Mouse (Mus musculus) embryonic facial prominence, embryonic 11.5 days (tissue): ENCODE measurements around the gene Cbx1. TPM values are rescaled to one million over a fixed set of nuclear protein-coding genes. Genes with fewer than 3 reads are reported as not detected.

Experiments
- ATAC-seq: fragments of 200-750 bp; cut with Nextera tagmentation; replicated peaks from 2 replicates; pipeline ENCODE4 v1.8.0; 2017; ENCODE audit warnings: low read depth; ENCODE audit not compliant: insufficient number of reproducible peaks, low FRiP score, low TSS enrichment
- DNase-seq: peaks from one replicate; pipeline ENCODE4 v3.0.0-alpha.2; 2015; ENCODE audit warnings: low spot score
- H3K27ac ChIP-seq: fragments of 300-500 bp; sonication (generic); replicated peaks from 2 replicates; pipeline ENCODE4 v1.5.1; 2014; ENCODE audit warnings: mild to moderate bottlenecking, low read depth, low read length, control low read depth
- H3K27me3 ChIP-seq: fragments of 300-500 bp; sonication (generic); 2 replicates; pipeline ENCODE4 v1.6.1; 2014; ENCODE audit warnings: mild to moderate bottlenecking, low read length, moderate library complexity, mixed read lengths; ENCODE audit not compliant: control insufficient read depth, insufficient read depth
- H3K36me3 ChIP-seq: fragments of 300-500 bp; sonication (generic); replicated peaks from 2 replicates; pipeline ENCODE4 v1.6.1; 2014; ENCODE audit warnings: low read depth, mild to moderate bottlenecking, low read length, moderate library complexity, mixed read lengths; ENCODE audit not compliant: control insufficient read depth, insufficient read depth
- H3K4me1 ChIP-seq: fragments of 300-500 bp; sonication (generic); 2 replicates; pipeline ENCODE4 v1.6.1; 2014; ENCODE audit warnings: low read length, mixed read lengths; ENCODE audit not compliant: control insufficient read depth, insufficient read depth
- H3K4me2 ChIP-seq: fragments of 300-500 bp; sonication (generic); 2 replicates; pipeline ENCODE4 v1.6.1; 2014; ENCODE audit warnings: low read depth, mild to moderate bottlenecking, control low read depth, low read length, moderate library complexity
- H3K4me3 ChIP-seq: fragments of 300-500 bp; sonication (generic); 2 replicates; pipeline ENCODE4 v1.5.1; 2014; ENCODE audit warnings: low read depth, low read length, control low read depth
- H3K9ac ChIP-seq: fragments of 300-500 bp; sonication (generic); replicated peaks from 2 replicates; pipeline ENCODE4 v1.6.1; 2014; ENCODE audit warnings: mild to moderate bottlenecking, control low read depth, low read length
- H3K9me3 ChIP-seq: fragments of 300-500 bp; sonication (generic); replicated peaks from 2 replicates; pipeline ENCODE4 v1.6.1; 2016; ENCODE audit warnings: mild to moderate bottlenecking, low read length, inconsistent platforms, mixed read lengths; ENCODE audit not compliant: control insufficient read depth
- WGBS: fragments of 180-500 bp; shearing (Covaris S2); extraction: QIAGEN DNeasy Blood & Tissue Kit; methylation state at CpG from one replicate; pipeline ENCODE4 v1.1.7; 2014; 5-methylcytosine and 5-hydroxymethylcytosine counted together
- polyA plus RNA-seq: library from polyadenylated mRNA; unstranded; fragments of >200 nt; fragmentation: Nextera tagmentation; extraction: Ambion mirVana; gene quantifications from 2 replicates; pipeline ENCODE4 v1.2.1, GENCODE M21; 2014

Gene Cbx1
- polyA plus RNA-seq: 160 and 179 TPM in 2 replicates

DNA sequence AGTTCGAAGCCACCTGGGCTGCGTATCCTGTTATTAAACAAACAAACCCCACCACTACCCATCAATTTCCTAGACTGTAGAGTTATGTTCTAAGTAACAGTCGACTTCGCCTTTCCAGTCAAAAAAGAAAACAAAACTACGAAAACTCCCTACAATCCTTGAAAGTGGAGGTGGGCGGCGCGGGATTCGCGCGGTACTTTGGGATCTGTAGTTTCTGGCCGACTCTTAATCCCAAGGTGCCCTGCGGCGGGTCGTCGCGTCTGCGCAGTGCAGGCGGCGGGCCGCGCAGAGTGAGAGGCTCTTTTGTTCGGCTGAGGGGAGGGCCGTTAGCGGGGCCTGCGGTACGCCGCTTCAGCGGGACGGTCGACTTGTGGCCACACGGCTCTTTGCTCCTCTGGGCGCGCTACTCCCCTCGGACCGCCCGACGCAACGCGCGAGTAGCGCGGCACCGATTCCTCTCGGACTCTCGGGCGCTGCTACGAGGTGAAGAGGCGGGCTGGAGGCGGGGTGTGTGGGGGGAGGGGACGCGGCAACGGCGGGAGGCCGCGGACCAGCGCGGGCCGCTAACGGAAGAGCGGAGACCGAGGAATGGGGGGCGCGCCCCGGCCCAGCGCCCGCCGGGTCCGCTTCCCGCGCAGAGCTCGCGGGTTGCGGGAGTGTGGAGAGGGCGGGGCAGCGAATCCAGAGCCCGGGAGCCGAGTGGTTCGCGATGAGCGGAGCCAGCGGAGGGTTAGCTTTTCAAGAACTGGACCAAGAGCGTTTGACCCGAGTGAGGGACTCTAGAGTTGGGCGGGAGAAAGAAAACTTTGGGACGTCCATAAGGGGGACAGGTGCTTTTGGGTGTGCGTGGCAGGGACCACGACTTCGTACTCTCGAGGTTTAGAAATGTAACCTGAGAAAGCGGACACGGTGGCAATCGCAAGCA lies at the start of gene Cbx1:
Cbx1 (plus strand) TSS at position 257 of the 925 bp plus-strand sequence.
- ATAC-seq (peak; percentile 96), DNase-seq (peak; percentile 96)
- no peaks in the 10 kb centered on the region; the same call in 1 of the 2 replicates for H3K4me1 ChIP-seq
- H3K27me3 ChIP-seq: no peaks in the 10 kb centered on the region
- H3K36me3 ChIP-seq: peaks cover 2% of the 10 kb centered on the region; the same call in 1 of the 2 replicates
- H3K9ac ChIP-seq: peak within 1 kb of the TSS; percentile 98
- peak within 1 kb of the TSS; percentile 95 for H3K27ac ChIP-seq
- WGBS: 2% methylated on average over 93 of the region's 93 CpGs
- no peaks in the 10 kb centered on the region for H3K9me3 ChIP-seq
- peak within 1 kb of the TSS; percentile 68 for H3K4me2 ChIP-seq
- peak within 1 kb of the TSS; percentile 95 for H3K4me3 ChIP-seq

DNA sequence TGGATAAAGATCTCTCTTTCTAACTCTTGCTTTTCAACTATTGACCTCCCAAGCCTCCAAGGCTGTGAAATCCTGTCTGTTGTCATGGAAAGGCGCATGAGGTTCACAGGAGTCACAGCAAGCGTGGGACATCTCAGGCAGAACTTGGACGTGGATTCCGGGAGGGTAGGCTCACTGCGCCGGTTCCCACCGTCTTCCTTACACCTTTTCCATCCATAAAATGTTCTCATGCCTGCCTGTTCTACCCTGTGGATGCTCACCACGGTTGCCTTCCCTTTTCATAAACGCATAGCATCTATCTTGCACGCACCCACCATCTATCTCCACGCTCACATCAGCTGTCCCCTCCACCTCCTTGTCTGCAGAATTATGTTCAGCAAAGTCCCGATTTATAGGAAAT lies 48.1 kb upstream of the Cbx1 start:
- DNase-seq (no peak), ATAC-seq (no peak)
- Histone ChIP-seq H3K4me1 (no peaks in the 10 kb centered on the region; the same call in 1 of the 2 replicates), H3K9ac (no peak overlapping the region), H3K4me3 (no peak overlapping the region), H3K4me2 (no peak overlapping the region), H3K36me3 (no peaks in the 10 kb centered on the region), H3K27ac (no peak overlapping the region), H3K9me3 (no peaks in the 10 kb centered on the region), H3K27me3 (no peaks in the 10 kb centered on the region; the same call in 1 of the 2 replicates)
- WGBS: 62% methylated on average over 12 of the region's 12 CpGs

DNA sequence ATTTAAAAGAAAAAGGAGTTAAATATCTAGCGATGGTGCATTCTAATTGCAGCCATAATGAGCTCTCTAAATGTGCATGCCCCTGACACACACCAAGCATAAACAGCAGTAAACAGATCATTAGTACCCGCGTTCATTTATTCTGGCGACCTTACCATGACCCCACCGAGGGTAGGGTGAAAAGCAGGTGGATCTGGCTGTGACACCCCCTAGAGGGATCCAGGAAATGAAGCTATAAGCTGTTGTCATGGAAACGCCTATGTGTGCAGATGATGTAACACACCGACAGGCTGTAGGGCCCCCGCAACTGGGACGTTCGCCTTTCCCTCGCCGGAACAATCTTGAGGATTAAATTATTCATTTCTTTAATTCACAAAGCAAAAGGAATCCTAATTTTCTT lies 46.9 kb upstream of the Cbx1 start:
- H3K4me2 ChIP-seq: no peak overlapping the region
- H3K9ac ChIP-seq: no peak overlapping the region
- H3K9me3 ChIP-seq: no peaks in the 10 kb centered on the region
- H3K27ac ChIP-seq: no peak overlapping the region
- 31% methylated on average over 12 of the region's 12 CpGs for WGBS
- DNase-seq: peak; percentile 47
- no peak overlapping the region for H3K4me3 ChIP-seq
- no peak for ATAC-seq
- H3K27me3 ChIP-seq: no peaks in the 10 kb centered on the region; the same call in 1 of the 2 replicates
- H3K36me3 ChIP-seq: no peaks in the 10 kb centered on the region
- H3K4me1 ChIP-seq: no peaks in the 10 kb centered on the region; the same call in 1 of the 2 replicates

DNA sequence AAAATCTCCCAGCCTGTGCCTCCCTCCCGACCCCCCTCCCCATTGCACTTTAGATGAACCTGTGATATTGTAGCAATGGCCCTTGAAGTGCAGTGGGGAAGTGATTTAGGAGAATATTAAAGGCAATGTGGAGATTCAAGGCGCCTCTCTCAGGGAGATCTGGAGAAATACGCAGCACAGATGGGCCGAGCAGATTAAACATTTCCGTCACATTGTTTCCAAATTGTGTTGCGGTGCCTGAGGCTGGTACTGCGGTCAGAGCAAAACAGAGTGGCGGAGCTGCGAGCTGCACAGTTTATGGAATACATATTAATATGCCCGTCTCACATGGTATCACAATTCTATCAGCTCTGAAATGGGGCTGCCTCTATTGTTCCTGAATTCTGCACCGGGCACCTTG lies 45.9 kb upstream of the Cbx1 start:
- no peak overlapping the region for H3K4me3 ChIP-seq
- no peak overlapping the region for H3K4me2 ChIP-seq
- ATAC-seq (no peak), DNase-seq (no peak)
- no peak overlapping the region for H3K27ac ChIP-seq
- no peaks in the 10 kb centered on the region for H3K36me3 ChIP-seq
- no peaks in the 10 kb centered on the region; the same call in 1 of the 2 replicates for H3K4me1 ChIP-seq
- WGBS: 72% methylated on average over 11 of the region's 11 CpGs
- no peaks in the 10 kb centered on the region for H3K27me3 ChIP-seq
- no peaks in the 10 kb centered on the region for H3K9me3 ChIP-seq
- H3K9ac ChIP-seq: no peak overlapping the region

DNA sequence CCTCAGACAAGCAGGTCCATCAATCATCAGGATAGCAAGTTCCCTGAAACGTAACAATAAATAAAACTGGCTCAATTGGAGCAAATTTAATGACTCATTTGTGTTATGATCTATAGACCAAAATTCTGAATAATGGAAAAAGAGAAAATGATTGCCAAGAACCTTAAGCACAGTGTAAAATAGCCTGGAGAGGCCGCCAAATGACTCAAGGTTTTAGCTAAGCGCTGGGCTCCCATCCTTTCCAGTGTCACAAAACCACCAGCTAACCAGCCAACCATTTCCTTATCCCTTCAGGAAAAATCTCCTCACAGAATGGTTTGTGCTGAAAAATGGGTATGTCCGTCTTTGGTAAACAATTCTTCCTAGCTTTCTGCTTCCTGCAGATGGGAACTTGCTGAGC lies 45.0 kb upstream of the Cbx1 start:
- no peak overlapping the region for H3K4me2 ChIP-seq
- H3K9me3 ChIP-seq: no peaks in the 10 kb centered on the region
- H3K27me3 ChIP-seq: no peaks in the 10 kb centered on the region
- H3K4me3 ChIP-seq: no peak overlapping the region
- no peaks in the 10 kb centered on the region for H3K36me3 ChIP-seq
- no peak overlapping the region for H3K9ac ChIP-seq
- no peak overlapping the region for H3K27ac ChIP-seq
- no peak for DNase-seq
- H3K4me1 ChIP-seq: no peaks in the 10 kb centered on the region; the same call in 1 of the 2 replicates
- no peak for ATAC-seq
- 82% methylated on average over 4 of the region's 4 CpGs for WGBS

DNA sequence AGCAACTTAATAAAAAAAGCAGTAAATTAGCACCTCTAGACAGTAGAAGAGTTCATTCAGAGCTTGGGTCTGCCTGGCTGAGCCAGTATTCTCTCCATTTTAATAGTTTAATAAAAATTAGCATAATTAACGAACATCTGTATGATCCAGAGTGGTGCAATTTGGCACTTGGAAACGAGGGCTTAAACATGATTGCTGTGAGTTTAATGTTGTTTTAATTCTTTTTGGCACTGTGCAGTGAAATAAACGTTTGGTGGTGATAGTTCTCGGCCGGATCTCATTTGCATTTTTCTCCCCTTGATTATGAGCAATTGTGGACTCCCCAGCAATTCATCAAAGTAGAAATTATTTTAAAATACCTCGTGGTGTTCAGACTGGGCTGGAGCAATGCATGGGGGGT lies 42.3 kb upstream of the Cbx1 start:
- ATAC-seq (no peak), DNase-seq (no peak)
- Histone ChIP-seq H3K4me3 (no peak overlapping the region), H3K4me1 (no peaks in the 10 kb centered on the region; the same call in 1 of the 2 replicates), H3K4me2 (no peak overlapping the region), H3K9me3 (no peaks in the 10 kb centered on the region), H3K27ac (no peak overlapping the region), H3K36me3 (no peaks in the 10 kb centered on the region), H3K9ac (no peak overlapping the region), H3K27me3 (no peaks in the 10 kb centered on the region)
- WGBS: 69% methylated on average over 6 of the region's 6 CpGs

DNA sequence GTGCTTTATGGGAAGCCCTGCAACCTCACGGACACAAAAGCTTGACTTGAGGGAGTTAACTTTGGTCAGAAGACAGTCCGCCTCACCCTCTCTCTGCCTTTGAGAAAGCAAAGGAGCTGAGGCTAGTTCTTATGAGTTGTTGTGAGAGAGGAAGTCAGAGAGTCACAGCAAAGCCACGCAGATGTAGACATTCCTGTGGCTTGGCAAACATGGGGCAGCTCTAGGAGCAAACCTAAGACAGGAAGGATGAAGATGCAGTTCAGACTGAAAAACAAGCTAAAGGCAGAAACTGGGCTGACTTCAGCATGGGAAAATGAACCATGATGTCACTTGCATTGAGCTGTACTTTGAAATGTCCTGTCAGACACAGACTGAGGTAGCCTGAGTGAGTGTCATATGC lies 41.4 kb upstream of the Cbx1 start:
- no peak overlapping the region for H3K4me2 ChIP-seq
- no peak overlapping the region for H3K27ac ChIP-seq
- H3K4me3 ChIP-seq: no peak overlapping the region
- H3K9ac ChIP-seq: no peak overlapping the region
- no peaks in the 10 kb centered on the region for H3K36me3 ChIP-seq
- no peaks in the 10 kb centered on the region for H3K27me3 ChIP-seq
- DNase-seq (no peak), ATAC-seq (no peak)
- no peaks in the 10 kb centered on the region; the same call in 1 of the 2 replicates for H3K4me1 ChIP-seq
- 47% methylated on average over 3 of the region's 3 CpGs for WGBS
- H3K9me3 ChIP-seq: no peaks in the 10 kb centered on the region

DNA sequence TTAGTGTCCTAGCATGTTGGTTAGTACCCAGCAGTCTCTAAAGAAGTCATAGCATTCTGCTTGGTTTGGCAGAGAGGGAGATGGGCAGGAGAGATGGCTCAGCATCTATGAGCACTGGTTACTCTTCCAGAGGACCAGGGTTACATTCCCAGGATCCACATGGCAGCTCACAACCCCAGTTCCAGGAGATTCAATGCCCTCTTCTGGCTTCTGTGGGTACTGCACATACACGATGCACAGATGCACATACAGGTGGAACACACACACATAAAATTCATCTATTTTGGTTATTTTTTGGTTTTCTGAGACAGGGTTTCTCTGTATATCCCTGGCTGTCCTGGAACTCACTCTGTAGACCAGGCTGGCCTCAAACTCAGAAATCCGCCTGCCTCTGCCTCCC lies 33.6 kb upstream of the Cbx1 start:
- Histone ChIP-seq H3K36me3 (no peaks in the 10 kb centered on the region), H3K4me1 (no peaks in the 10 kb centered on the region), H3K9me3 (no peaks in the 10 kb centered on the region), H3K4me2 (no peak overlapping the region), H3K27me3 (no peaks in the 10 kb centered on the region), H3K27ac (no peak overlapping the region), H3K4me3 (no peak overlapping the region), H3K9ac (no peak overlapping the region)
- ATAC-seq: no peak
- WGBS: 95% methylated on average over 2 of the region's 2 CpGs
- DNase-seq: no peak
